ENCODE assay signal across 9 mouse cellular contexts in the genomic region with DNA sequence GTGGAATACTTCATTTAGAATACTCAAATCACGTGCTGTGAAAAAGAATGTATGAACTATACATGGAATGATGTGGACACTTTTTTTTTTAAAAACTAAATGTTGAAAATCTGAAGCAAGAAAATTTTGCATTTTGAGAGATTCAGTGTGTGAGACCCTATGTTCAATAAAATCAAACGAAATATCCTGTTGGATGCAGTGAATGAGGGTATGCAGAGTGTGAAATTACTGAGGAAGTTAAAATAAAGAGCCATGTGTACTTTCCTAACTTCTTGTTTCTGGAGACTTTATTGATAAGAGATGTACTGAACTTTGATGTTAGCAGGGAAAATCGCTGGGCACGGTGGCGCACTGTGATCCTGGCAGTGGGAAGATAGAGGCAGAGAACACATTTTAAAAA. TPM values are rescaled to one million over a fixed set of nuclear protein-coding genes. Genes with fewer than 3 reads are reported as not detected.
DNase-seq lines count a peak whose midpoint lies in the region; ATAC-seq and TF ChIP-seq lines count a peak whose summit lies in the region.
"Had no signal": no experiment of that assay in that cellular context is flagged by ENCODE, and none has a peak within 500 bp of the region (broad histone marks: within the 10 kb centered on the region; RNA-seq: fewer than 3 reads in every experiment).

No protein-coding gene starts in this region.

- peaks cover 13% of the 10 kb centered on the region; the same call in 1 of the 2 replicates for H3K27me3 ChIP-seq in forebrain, embryonic 12.5 days
- no peaks in the 10 kb centered on the region for H3K27me3 ChIP-seq in limb, embryonic 12.5 days
- H3K27me3 ChIP-seq in midbrain, postnatal 0 days (ENCODE audit: insufficient read depth, low read length), result no peaks in the 10 kb centered on the region

- peak overlapping the region; percentile 72 for H3K4me3 ChIP-seq in layer of hippocampus, adult 2 months
- H3K4me3 ChIP-seq in forebrain, embryonic 12.5 days (replicated peaks), result peak overlapping the region; percentile 10; the same call in 1 of the 2 replicates
- no peak overlapping the region for H3K4me3 ChIP-seq in limb, embryonic 12.5 days (replicated peaks)
- H3K4me3 ChIP-seq in midbrain, postnatal 0 days (ENCODE audit: low read depth, low read length), result peak overlapping the region; percentile 92

- no peak for ATAC-seq in forebrain, embryonic 12.5 days (ENCODE audit: low FRiP score)
- ATAC-seq in limb, embryonic 12.5 days (ENCODE audit: insufficient number of reproducible peaks, insufficient read depth, low FRiP score, low TSS enrichment, low read depth), result no peak
- no peak for ATAC-seq in midbrain, postnatal 0 days (ENCODE audit: low FRiP score)

- 0 out of 2 replicates have a peak overlapping the region, but pooled peaks have one; percentile 2 for H3K9ac ChIP-seq in forebrain, embryonic 12.5 days
- no peak overlapping the region for H3K9ac ChIP-seq in limb, embryonic 12.5 days (replicated peaks)
- no peak overlapping the region for H3K9ac ChIP-seq in midbrain, postnatal 0 days (replicated peaks; ENCODE audit: low read length, poor library complexity, severe bottlenecking)

- H3K36me3 ChIP-seq in forebrain, embryonic 12.5 days (replicated peaks), result peaks cover 5% of the 10 kb centered on the region; the same call in 1 of the 2 replicates
- no peaks in the 10 kb centered on the region for H3K36me3 ChIP-seq in limb, embryonic 12.5 days
- no peaks in the 10 kb centered on the region for H3K36me3 ChIP-seq in midbrain, postnatal 0 days (ENCODE audit: insufficient read depth, low read length)

- 90% methylated on average over 5 of the region's 5 CpGs for WGBS in forebrain, embryonic 12.5 days
- WGBS in limb, embryonic 12.5 days, result 86% methylated on average over 5 of the region's 5 CpGs
- WGBS in midbrain, postnatal 0 days, result 74% methylated on average over 5 of the region's 5 CpGs

- no peak for TF ChIP-seq CTCF in layer of hippocampus, adult 2 months (conservative IDR thresholded peaks at IDR 0.05)
- no peak for TF ChIP-seq CTCF in midbrain, postnatal 0 days (IDR thresholded peaks at IDR 0.05)

- peak overlapping the region; percentile 64 for H3K4me2 ChIP-seq in forebrain, embryonic 12.5 days
- peak overlapping the region; percentile 63 for H3K4me2 ChIP-seq in limb, embryonic 12.5 days
- peak overlapping the region; percentile 61 for H3K4me2 ChIP-seq in midbrain, postnatal 0 days (ENCODE audit: low read depth, low read length, poor library complexity, severe bottlenecking)

- H3K9me3 ChIP-seq in forebrain, embryonic 12.5 days, result no peaks in the 10 kb centered on the region
- H3K9me3 ChIP-seq in limb, embryonic 12.5 days, result no peaks in the 10 kb centered on the region
- no peaks in the 10 kb centered on the region for H3K9me3 ChIP-seq in midbrain, postnatal 0 days (ENCODE audit: low read length)

- DNase-seq in layer of hippocampus, adult 2 months (ENCODE audit: low spot score in 2 of 2), result no peak
- no peak for DNase-seq in layer of hippocampus, adult 11-12 months (ENCODE audit: low spot score)
- no peak for DNase-seq in midbrain, postnatal 0 days (ENCODE audit: low spot score)
- no peak for DNase-seq in cerebellum, postnatal 10 days
- no peak for DNase-seq in adrenal gland, postnatal 25 days
- no peak for DNase-seq in layer of hippocampus, postnatal 10 days (ENCODE audit: low spot score in 2 of 2)
- DNase-seq: kidney, postnatal 10 days had no signal

- H3K4me1 ChIP-seq in forebrain, embryonic 12.5 days, result peaks cover 15% of the 10 kb centered on the region
- no peaks in the 10 kb centered on the region for H3K4me1 ChIP-seq in limb, embryonic 12.5 days (replicated peaks)
- H3K4me1 ChIP-seq in midbrain, postnatal 0 days (ENCODE audit: insufficient read depth, low read length), result 0 out of 2 replicates have a peak, but pooled peaks cover 9% of the 10 kb centered on the region

- H3K27ac ChIP-seq in layer of hippocampus, adult 2 months, result no peak overlapping the region; the same call in 1 of the 2 replicates
- H3K27ac ChIP-seq in forebrain, embryonic 12.5 days, result no peak overlapping the region
- H3K27ac ChIP-seq in limb, embryonic 12.5 days, result no peak overlapping the region
- H3K27ac ChIP-seq in midbrain, postnatal 0 days (ENCODE audit: low read depth, low read length), result no peak overlapping the region

RNA-seq across cellular contexts. Expression of gene March8, which starts 1.3 kb away (rescaled TPM):
- 10 to 100 TPM; 46.7 to 48.6 TPM for total RNA-seq in layer of hippocampus, adult 2 months (2021)
- polyA plus RNA-seq in forebrain, embryonic 12.5 days (2016; fragmentation: Nextera tagmentation; extraction: Ambion mirVana), result 52.2 and 54.7 TPM in 2 replicates
- 24.0 and 24.3 TPM in 2 replicates for polyA plus RNA-seq in limb, embryonic 12.5 days (2016; fragmentation: Nextera tagmentation; extraction: Ambion mirVana)
- 90.9 and 120 TPM in 2 replicates for total RNA-seq in midbrain, postnatal 0 days (2014; rRNA removed)
- polyA plus RNA-seq in midbrain, postnatal 0 days (2015; fragmentation: Nextera tagmentation; extraction: Ambion mirVana), result 34.2 and 38.2 TPM in 2 replicates
- total RNA-seq in adrenal gland, postnatal 25 days (2021), result 65.2 and 78.1 TPM in 2 replicates
- total RNA-seq in layer of hippocampus, postnatal 10 days (2021), result 10 to 100 TPM; 63.2 to 66.3 TPM
